Mouse (Mus musculus): ENCODE measurements at regions not wholly inside any gene's neighbourhood (a gene's known extent, or its start where the extent isn't known, plus 50 kb on each side); places are given as distances from the start of the nearest gene placed in this dataset.

- TF ChIP-seq CTCF (IDR thresholded peaks at IDR 0.05; ENCODE audit: low read depth) (no peak), EP300 (IDR thresholded peaks at IDR 0.05; ENCODE audit: low read depth) (no peak)
Measured at GRCm38 (mm10) chr3:52802324-52802723, 214.7 kb downstream of the Cog6 start.
